Mouse (Mus musculus) spleen, adult 2 months (tissue): Measurements from ENCODE around the gene Psmc3ip.

ENCODE experiments used
- CTCF ChIP-seq: fragments of 200-500 bp; IDR thresholded peaks from 2 replicates; pipeline ENCODE4 v1.5.1; 2011; ENCODE audit warnings: mild to moderate bottlenecking, inconsistent platforms; ENCODE audit not compliant: insufficient read depth, insufficient read length, insufficient replicate concordance; ENCODE audit errors: extremely low read depth
- POLR2A ChIP-seq: fragments of 200-500 bp; IDR thresholded peaks from 2 replicates; pipeline ENCODE4 v1.6.1; 2011; ENCODE audit warnings: low read depth, low read length, inconsistent platforms

GRCm38 (mm10) chr11:101112186-101112585 is 16.9 kb upstream of the Psmc3ip start:
- TF ChIP-seq CTCF, result no peak
- TF ChIP-seq POLR2A, result no peak
